Mouse (Mus musculus) thymus, adult 2 months (tissue): ENCODE results near the gene Sh3d19.

ENCODE experiments used
- CTCF ChIP-seq: fragments of 200-500 bp; IDR thresholded peaks from 2 replicates; pipeline ENCODE4 v1.5.1; 2012; ENCODE audit warnings: mild to moderate bottlenecking, control low read depth, low read length, moderate library complexity, borderline replicate concordance; ENCODE audit not compliant: control insufficient read depth, poor library complexity, insufficient read depth; ENCODE audit errors: extremely low read depth
- POLR2A ChIP-seq: fragments of 200-500 bp; IDR thresholded peaks from 2 replicates; pipeline ENCODE4 v1.6.1; 2012; ENCODE audit warnings: mild to moderate bottlenecking, low read length, control low read depth, moderate library complexity; ENCODE audit not compliant: control insufficient read depth, poor library complexity, insufficient read depth; ENCODE audit errors: extremely low read depth

DNA sequence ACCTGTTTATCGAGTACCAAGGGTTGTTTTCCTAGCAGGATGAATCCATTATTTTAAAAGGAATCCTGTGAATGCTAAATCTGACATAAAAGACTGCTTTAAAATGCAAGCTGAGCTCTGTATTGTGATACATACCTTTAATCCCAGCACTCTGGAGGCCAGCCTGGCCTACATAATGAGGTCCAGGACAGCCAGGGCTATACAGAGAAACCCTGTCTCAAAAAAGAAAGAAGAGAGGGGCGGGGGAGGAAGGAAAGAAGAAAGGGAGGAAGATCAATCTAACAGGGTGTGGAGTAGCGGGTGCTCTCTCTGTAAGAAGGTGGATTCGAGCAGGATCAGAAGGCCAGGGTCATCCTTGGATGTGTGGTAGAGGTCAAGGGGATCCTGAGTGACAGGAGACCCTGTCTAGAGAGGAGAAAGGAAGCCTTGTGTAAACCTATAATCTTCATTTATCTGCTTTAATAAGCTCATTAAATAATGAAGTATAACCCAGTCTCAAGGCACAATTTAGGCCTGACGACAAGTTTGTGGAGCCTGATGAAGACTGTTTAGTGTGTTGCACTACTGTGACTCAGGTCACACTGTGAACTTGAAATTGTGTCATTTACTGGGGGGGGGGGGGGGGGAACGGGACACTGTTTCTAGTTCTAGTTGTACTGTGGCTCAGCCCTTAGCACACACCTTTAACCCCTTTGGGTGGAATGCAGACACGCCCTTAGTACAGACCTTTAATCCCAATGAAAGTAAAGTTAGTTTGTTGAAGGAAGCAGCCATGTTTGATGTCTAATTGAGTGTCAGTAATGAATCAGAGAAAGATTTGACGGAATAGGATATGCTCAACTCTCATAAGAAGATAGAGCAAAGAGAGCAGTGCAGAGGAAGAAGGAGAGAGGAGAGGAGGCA is 137.0 kb downstream of the Sh3d19 start:
- TF ChIP-seq POLR2A (no peak), CTCF (no peak)
